ENCODE assay signal across 35 mouse cellular contexts in genomic region chr14:75121658-75122057, GRCm38 (mm10). TPM values are rescaled to one million over a fixed set of nuclear protein-coding genes. Genes with fewer than 3 reads are reported as not detected.
"Had no signal": no experiment of that assay in that cellular context is flagged by ENCODE, and none has a peak within 500 bp of the region (broad histone marks: within the 10 kb centered on the region; RNA-seq: fewer than 3 reads in every experiment).

No protein-coding gene starts in this region.

- H3K27me3 ChIP-seq: heart, embryonic 12.5 days; hindbrain, embryonic 13.5 days; hindbrain, embryonic 15.5 days; kidney, embryonic 15.5 days; limb, embryonic 13.5 days; limb, embryonic 15.5 days had no signal

- H3K4me2 ChIP-seq: heart, embryonic 12.5 days; hindbrain, embryonic 13.5 days; hindbrain, embryonic 15.5 days; kidney, embryonic 15.5 days; limb, embryonic 13.5 days; limb, embryonic 15.5 days had no signal

- DNase-seq: gastrocnemius, postnatal 14 days; gastrocnemius, postnatal 36 days; heart, adult 18-20 months; heart, postnatal 14 days; heart, postnatal 36 days; kidney, postnatal 14 days; layer of hippocampus, adult 9-11 months; layer of hippocampus, postnatal 36 days; left cerebral cortex, postnatal 4 days had no signal

- H3K4me3 ChIP-seq: heart, embryonic 10.5 days; heart, embryonic 12.5 days; hindbrain, embryonic 13.5 days; hindbrain, embryonic 15.5 days; kidney, embryonic 15.5 days; limb, embryonic 13.5 days; limb, embryonic 15.5 days had no signal

- H3K9ac ChIP-seq: heart, embryonic 12.5 days; hindbrain, embryonic 13.5 days; hindbrain, embryonic 15.5 days; kidney, embryonic 15.5 days; limb, embryonic 13.5 days; limb, embryonic 15.5 days had no signal

- H3K27ac ChIP-seq: heart, embryonic 10.5 days; hindbrain, embryonic 13.5 days; hindbrain, embryonic 15.5 days; hindbrain, postnatal 0 days; kidney, embryonic 15.5 days; kidney, postnatal 0 days; limb, embryonic 13.5 days; limb, embryonic 15.5 days had no signal

- ATAC-seq: hindbrain, postnatal 0 days; intestine, embryonic 16.5 days had no signal

- H3K9me3 ChIP-seq: heart, embryonic 10.5 days; heart, embryonic 12.5 days; hindbrain, embryonic 13.5 days; hindbrain, embryonic 15.5 days; kidney, embryonic 15.5 days; limb, embryonic 13.5 days; limb, embryonic 15.5 days had no signal

- H3K36me3 ChIP-seq: heart, embryonic 10.5 days; heart, embryonic 12.5 days; hindbrain, embryonic 13.5 days; hindbrain, embryonic 15.5 days; kidney, embryonic 15.5 days; limb, embryonic 13.5 days; limb, embryonic 15.5 days had no signal

- H3K4me1 ChIP-seq: heart, embryonic 10.5 days; heart, embryonic 12.5 days; hindbrain, embryonic 13.5 days; hindbrain, embryonic 15.5 days; kidney, embryonic 15.5 days; limb, embryonic 13.5 days; limb, embryonic 15.5 days had no signal

RNA-seq across cellular contexts. Expression of gene Lrrc63, which starts 9.0 kb away (rescaled TPM):
- total RNA-seq: gastrocnemius, adult 18-20 months; gastrocnemius, adult 8-10 months; gastrocnemius, postnatal 14 days; gastrocnemius, postnatal 36 days; heart, adult 18-20 months; heart, adult 8-10 months; heart, postnatal 14 days; heart, postnatal 36 days; hematopoietic stem cell, adult 5-6 weeks; hindbrain, postnatal 0 days; layer of hippocampus, adult 18-20 months; layer of hippocampus, adult 8-10 months; layer of hippocampus, postnatal 14 days; layer of hippocampus, postnatal 36 days; left cerebral cortex, adult 18-20 months; left cerebral cortex, adult 8-10 months; left cerebral cortex, postnatal 10 days; left cerebral cortex, postnatal 25 days; left cerebral cortex, postnatal 4 days had no signal
- polyA plus RNA-seq: heart, embryonic 12.5 days; heart, embryonic 14.5 days; hindbrain, embryonic 15.5 days; intestine, embryonic 14.5 days; kidney, adult 2 months; kidney, embryonic 15.5 days; kidney, postnatal 0 days; large intestine, adult 2 months; limb, embryonic 11.5 days; limb, embryonic 13.5 days; limb, embryonic 15.5 days had no signal
